Mouse (Mus musculus): ENCODE measurements around the gene Upp2. TPM values are rescaled to one million over a fixed set of nuclear protein-coding genes. Genes with fewer than 3 reads are reported as not detected.
A peak's percentile ranks its signal among the peaks of the same experiment; 100 is the strongest.

Gene Upp2
- total RNA-seq, 2 experiments from 2014 or later: 2.1 to 3.1 TPM

GRCm38 (mm10) chr2:58613720-58614119, 46.6 kb downstream of the Upp2 start:
- DNase-seq (ENCODE audit: low spot score): no peak

- no peak for DNase-seq (ENCODE audit: low spot score)
Observed at GRCm38 (mm10) chr2:58614851-58615250, 47.8 kb downstream of the Upp2 start.

- no peak for DNase-seq (ENCODE audit: low spot score)
Observed at GRCm38 (mm10) chr2:58615766-58616165, 48.7 kb downstream of the Upp2 start.

DNA sequence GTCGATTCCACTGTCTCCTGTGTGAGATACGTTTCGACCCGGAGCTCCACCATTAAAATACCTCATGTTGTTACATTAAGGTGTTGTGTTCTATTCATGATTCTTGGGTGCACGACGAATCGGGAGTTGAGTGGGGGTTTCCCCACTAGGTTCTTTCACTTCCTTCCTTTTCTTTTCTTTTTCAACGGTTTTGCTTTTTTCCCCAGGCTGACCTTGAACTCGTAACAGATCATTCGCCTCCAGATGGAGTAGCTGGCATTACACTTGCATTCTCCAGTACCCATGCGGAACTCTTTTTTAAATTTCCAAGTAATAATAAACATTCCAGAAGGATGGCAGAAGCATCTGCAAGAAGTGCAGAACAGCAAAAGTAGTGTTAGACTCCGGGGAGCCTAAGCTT, 58.1 kb downstream of the Upp2 start:
- no peak for DNase-seq (ENCODE audit: low spot score)

DNA sequence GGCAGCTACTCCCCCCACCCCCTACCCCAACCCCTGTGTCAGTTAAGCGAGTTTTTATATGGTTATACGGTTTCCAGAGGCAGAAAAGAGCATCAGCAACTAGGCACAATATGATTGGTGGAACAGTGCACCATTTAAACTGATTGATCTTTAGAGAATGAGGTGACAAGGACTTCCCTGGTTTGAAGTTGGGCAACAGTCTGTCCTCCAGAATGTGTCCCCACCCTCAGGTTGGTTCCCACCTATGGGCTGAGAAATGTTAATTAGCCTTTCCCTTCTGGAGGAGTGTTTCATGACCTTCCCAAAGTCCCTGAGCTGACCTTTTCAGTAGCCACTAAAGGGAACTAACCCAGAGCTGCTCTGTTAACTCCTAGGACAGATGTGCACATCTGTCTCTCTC, 58.6 kb downstream of the Upp2 start:
- no peak for DNase-seq (ENCODE audit: low spot score)

DNA sequence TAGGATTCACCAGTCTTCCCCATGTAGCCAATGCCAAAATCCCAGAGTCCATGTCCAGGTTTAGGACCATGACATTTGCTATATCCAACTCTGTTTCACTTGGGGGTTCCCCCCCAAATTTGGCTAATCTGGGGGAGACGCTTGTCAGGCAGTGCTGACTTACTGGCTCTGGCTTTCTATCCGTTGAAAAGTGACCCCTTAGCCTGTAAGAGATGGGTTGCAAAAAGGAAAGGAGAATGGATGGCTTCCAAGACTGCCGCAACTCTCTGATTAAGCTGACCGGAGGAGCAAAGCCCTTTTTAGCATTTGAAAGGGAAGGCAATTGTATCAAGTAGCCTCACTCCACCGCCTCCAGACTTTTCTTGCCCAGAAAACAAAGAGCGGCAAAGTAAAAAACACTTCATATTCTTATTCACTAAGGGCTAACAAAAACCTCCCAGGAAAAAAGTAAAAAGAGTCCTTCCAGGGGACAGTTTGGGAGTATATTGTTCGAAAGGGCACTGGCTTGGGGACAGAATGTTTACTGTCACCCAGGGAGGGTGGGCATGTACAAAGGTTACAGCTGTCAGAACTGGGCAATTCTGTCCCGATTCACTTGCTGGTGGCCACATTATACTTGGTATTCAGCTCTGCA, 59.2 kb downstream of the Upp2 start:
- DNase-seq (ENCODE audit: low spot score): no peak

GRCm38 (mm10) chr2:58627981-58628380, 60.9 kb downstream of the Upp2 start:
- no peak for DNase-seq (ENCODE audit: low spot score)

DNA sequence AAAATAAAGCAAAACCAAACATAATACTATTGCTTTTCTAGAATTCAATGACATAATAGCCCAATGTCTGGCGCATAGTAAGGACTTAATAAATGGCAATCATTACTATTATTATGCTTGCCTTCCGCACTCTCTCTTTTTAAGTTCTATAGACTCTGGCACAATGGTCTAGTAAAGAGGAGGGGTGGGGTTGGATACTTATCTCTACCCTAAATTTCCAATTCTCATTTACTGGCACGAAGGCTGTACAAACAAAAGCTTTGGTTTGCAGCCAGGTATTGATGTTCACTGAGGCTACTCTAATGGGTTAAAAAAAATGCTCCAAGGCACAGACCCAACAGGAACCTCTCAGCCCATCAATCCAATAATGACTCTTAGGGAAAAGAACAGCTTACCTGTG, 61.9 kb downstream of the Upp2 start:
- DNase-seq (ENCODE audit: low spot score): no peak

- no peak for DNase-seq (ENCODE audit: low spot score)
Observed at GRCm38 (mm10) chr2:58629440-58629839, 62.3 kb downstream of the Upp2 start.

DNA sequence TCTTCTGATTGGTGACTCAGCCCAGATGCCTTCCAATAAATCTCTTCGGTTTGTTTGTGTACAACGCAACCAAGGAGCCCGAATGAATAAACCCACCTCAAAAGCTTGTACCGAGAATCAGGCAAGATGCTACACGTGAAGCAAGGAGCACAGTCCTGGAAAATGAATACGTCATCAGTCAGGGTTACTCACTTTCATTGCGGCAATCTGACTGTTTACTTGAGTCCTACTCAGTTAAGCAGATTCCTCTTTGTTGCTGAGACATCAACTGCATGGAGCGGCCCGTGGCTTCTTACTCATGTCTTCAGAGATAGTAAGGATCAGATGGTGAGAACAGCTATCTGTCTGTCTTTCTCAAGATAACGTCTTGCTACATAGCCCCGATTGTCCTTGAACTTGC, 66.7 kb downstream of the Upp2 start:
- DNase-seq (ENCODE audit: low spot score): no peak

DNA sequence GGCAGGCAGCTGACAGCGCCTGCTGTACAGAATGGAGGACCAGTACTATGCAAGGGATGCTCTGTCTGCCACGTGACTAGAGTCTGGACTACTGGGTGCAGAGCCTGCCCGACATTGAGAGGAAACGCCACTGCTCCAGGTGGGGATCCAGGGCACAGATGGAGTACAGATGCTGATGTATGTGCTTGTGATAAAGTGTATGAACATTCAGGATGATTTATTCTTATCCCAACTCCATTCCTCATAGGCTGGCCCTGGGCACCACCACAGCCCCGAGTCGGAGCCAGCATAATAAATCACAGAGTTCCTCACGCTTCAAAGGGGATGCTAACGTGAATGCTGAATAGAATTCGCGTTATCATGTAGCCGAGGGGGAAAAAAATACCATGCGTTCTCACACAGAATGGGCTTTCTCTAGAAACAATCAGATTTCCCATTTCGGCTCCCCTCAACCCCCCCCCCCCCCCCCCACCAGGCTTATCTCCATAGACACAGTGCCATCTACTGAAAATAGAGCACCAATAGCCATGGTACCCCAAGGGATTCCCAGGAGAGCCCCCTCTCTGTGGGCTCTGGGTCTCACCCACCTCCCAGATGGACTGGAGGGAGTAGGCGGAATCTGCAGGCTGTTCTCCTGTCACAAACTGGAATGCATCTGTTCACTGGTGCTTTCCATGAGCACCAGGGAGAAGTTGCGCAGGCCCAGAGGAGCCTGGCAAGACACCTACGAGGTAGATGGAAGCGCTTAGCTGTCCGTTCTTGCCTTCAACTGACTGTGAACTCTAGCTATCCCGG, 74.9 kb downstream of the Upp2 start:
- DNase-seq (ENCODE audit: low spot score): no peak

- DNase-seq (ENCODE audit: low spot score): no peak
Observed at GRCm38 (mm10) chr2:58645667-58646066, 78.6 kb downstream of the Upp2 start.

DNA sequence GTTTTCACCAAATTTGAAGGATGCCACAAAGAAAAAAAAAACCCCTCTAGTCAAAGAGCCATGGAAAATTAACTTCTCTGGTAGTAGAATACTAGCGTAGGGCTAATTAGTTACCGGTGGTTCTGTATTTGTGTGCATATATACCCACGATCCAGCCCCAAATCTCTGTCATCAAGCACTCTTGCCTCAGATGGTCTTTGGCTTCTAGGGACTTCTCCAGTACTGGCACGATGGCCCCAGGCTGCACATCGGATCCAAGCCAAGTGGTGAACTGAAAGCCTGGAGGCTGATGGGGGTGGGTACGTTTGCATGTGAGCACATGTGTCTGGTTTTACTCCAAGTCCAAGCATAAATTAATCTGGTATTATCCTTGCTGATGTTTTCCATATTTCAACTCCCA, 88.1 kb downstream of the Upp2 start:
- no peak for DNase-seq (ENCODE audit: low spot score)

GRCm38 (mm10) chr2:58656959-58657358, 89.9 kb downstream of the Upp2 start:
- DNase-seq (ENCODE audit: low spot score): no peak

DNA sequence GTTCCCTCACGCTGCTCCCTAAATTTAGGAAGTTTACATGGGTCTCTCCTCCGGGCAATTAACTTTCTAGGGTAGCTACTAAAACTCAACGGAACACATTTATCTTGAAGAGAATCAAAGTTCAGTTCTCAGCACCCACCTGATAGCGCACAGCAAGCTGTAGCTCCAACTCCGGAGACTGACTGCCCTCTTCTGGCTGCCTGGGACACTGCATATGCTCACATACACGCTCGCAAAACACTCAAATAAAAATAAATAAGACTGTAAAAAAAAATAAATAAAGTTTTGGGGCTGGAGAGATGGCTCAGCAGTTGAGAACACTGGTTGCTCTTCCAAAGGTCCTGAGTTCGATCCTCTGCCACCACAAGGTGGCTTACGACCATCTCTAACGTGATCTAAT, 90.8 kb downstream of the Upp2 start:
- DNase-seq (ENCODE audit: low spot score): no peak

GRCm38 (mm10) chr2:58660591-58660990, 93.5 kb downstream of the Upp2 start:
- DNase-seq (ENCODE audit: low spot score): no peak

- DNase-seq (ENCODE audit: low spot score): no peak
Observed at GRCm38 (mm10) chr2:58661116-58661515, 94.0 kb downstream of the Upp2 start.

- no peak for DNase-seq (ENCODE audit: low spot score)
Observed at GRCm38 (mm10) chr2:58662661-58663060, 95.6 kb downstream of the Upp2 start.

DNA sequence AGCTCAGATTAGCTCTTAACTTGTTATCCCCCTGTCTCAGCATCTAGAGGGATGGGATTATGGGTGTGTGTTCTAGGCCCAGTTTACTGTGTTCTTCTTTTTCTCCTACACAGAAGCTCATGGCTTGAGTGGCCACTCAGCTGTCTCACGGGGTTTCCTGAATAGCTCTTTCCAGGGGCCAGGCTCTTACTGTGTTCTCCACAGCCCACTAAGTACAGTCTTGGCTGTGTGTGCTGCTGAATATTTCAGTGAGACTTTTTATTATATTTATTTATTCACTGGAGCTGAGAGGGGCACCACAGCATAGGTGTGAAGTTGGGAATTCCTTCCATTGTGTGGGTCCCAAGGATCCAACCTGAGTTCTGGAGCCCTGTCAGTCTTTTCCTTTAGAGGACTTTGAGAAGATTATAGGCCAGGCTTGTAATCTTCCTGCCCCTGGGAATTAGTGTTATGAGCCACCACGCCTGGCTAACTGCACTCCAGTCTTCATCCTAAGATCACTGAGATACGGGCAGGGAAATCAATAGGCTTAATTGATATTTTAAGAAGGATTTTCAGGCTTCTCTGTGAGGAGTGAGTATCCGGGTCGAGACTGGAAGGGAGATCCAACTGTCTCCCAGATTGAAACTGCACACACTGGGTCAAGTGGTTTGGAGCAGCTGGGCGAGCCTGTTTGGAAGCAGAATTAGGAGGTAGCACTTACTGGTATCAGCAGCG, 96.5 kb downstream of the Upp2 start:
- DNase-seq (ENCODE audit: low spot score): no peak

- peak; percentile 58 for DNase-seq (ENCODE audit: low spot score)
Observed at GRCm38 (mm10) chr2:58665081-58665814, 98.2 kb downstream of the Upp2 start.

- no peak for DNase-seq (ENCODE audit: low spot score)
Observed at GRCm38 (mm10) chr2:58667298-58667697, 100.2 kb downstream of the Upp2 start.

- peak; percentile 61 for DNase-seq (ENCODE audit: low spot score)
Observed at GRCm38 (mm10) chr2:58667991-58668390, 100.9 kb downstream of the Upp2 start.

Data from gastrocnemius, adult 18-20 months (tissue).